Mouse (Mus musculus) fibroblast of lung, adult 2 months (primary cell): Measurements from ENCODE around the gene Tppp2.

Experiments
- DNase-seq: peaks from one replicate; pipeline ENCODE4 v3.0.0-alpha.2; 2011; ENCODE audit warnings: low read depth

Gene Tppp2

GRCm38 (mm10) chr14:51918125-51918524, at the start of gene Tppp2:
Gene Tppp2 (plus strand): TSS chr14:51918425.
- no peak for DNase-seq

DNA sequence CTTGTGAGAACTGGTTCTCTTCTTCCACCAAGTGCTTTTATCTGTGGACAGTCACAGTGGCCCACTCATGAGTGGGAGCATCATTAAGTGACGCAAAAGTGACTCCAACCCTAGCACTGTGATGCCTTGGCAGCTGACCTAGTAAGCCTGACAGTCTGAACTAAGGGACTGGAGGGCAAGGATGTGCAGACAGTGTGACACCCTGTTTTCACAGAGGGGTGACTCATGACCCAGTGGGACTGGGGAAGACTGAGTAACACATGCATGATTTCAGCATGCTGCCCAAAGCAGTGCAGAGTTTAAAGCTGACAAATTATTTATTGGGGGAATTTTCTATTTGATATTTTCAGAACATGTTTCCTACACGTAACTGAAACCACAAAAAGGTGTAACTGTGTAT, 47.5 kb upstream of the Tppp2 start:
- DNase-seq, result peak; percentile 13

GRCm38 (mm10) chr14:51871741-51872140, 46.5 kb upstream of the Tppp2 start:
- DNase-seq, result no peak

GRCm38 (mm10) chr14:51877517-51877916, 40.7 kb upstream of the Tppp2 start:
- DNase-seq, result no peak

- DNase-seq, result peak; percentile 62
Measured at GRCm38 (mm10) chr14:51883527-51884030, 34.6 kb upstream of the Tppp2 start.

- no peak for DNase-seq
Measured at GRCm38 (mm10) chr14:51884031-51884544, 34.1 kb upstream of the Tppp2 start.

- peak; percentile 96 for DNase-seq
Measured at GRCm38 (mm10) chr14:51884598-51885331, 33.5 kb upstream of the Tppp2 start, which contains the start of gene Mettl17. Gene Mettl17 (plus strand): TSS chr14:51884842.

DNA sequence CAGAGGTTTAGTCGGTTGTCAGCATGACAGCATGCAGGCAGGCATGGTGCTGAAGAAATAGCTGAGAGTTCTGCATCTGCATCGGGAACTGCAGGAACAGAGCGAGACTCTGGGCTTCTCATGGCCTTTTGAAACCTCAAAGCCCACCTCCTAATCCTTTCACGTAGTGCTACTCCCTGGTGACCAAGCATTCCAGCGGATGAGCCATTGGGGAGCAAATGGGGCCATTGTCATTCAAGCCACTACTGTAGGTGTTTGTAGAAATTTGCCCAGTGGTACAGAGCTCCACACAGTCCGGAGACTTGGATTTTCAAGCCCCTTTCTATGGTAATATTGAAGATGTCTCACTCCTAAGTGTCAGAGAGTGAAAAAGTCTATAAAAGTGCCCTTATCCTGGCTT, 32.2 kb upstream of the Tppp2 start:
- no peak for DNase-seq

GRCm38 (mm10) chr14:51889833-51890232, 28.4 kb upstream of the Tppp2 start:
- no peak for DNase-seq

DNA sequence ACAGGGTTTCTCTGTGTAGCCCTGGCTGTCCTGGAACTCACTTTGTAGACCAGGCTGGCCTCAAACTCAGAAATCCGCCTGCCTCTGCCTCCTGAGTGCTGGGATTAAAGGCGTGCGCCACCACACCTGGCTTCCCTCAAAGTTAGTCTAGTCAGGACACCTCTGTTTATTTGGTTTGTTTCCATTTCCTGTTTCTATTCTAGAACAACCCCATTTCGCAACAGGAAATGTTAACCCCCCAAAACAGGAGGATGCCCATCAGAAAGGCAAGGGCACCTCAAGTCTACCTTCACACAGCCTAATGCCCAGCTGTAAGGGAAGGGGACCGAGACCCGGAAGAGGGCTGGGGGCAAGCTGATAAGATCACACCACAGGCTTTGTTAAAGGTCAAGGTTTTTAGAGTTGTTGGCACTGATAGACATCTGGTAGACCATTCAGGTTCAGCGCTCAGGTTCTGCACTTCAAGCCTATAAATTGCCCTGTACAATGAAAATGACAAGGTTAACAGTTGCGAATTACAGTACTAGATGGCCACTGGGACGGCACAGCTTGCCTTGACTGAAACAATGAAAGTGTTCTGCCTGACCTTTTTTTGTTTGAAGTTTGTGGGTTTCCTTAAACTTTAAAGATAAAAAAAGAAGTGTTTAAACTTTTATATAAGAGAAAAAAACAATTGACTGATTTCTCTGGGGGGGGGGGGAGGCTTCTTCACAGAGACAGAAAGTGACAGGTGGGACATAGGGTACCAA, 25.9 kb upstream of the Tppp2 start, which contains the start of gene Slc39a2:
TSS of gene Slc39a2 (plus strand) at position 699 of the 749 bp plus-strand sequence.
- DNase-seq, result no peak

GRCm38 (mm10) chr14:51893094-51893794, 25.0 kb upstream of the Tppp2 start:
- DNase-seq, result no peak

- DNase-seq, result no peak
Measured at GRCm38 (mm10) chr14:51893809-51894208, 24.4 kb upstream of the Tppp2 start.

GRCm38 (mm10) chr14:51895071-51895470, 23.2 kb upstream of the Tppp2 start:
- DNase-seq, result no peak

GRCm38 (mm10) chr14:51896019-51896418, 22.2 kb upstream of the Tppp2 start:
- no peak for DNase-seq

- no peak for DNase-seq
Measured at GRCm38 (mm10) chr14:51896539-51897170, 21.6 kb upstream of the Tppp2 start.

- DNase-seq, result no peak
Measured at GRCm38 (mm10) chr14:51899351-51899750, 18.9 kb upstream of the Tppp2 start.

- DNase-seq, result no peak
Measured at GRCm38 (mm10) chr14:51902806-51903710, 15.2 kb upstream of the Tppp2 start.

DNA sequence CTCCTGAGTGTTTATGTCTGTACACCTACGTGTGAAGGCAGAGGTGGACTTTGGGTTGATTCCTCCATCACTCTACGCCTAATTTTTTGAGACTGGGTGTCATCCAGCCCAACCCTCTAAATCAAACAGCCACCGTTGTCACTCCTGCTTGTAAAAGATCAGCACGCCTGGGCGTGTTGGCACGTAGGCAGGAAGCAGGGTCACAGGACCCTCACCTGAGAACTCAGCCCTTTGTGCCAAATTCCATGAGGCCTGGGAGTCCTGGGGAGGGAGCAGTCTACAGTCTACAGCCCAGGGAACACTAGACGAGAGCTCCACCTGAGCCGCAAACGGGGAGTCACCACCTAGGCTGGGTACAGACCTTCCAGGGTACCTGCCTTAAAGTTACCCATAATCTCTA, 14.4 kb upstream of the Tppp2 start:
- no peak for DNase-seq

GRCm38 (mm10) chr14:51904706-51905105, 13.5 kb upstream of the Tppp2 start:
- no peak for DNase-seq

GRCm38 (mm10) chr14:51906102-51906501, 12.1 kb upstream of the Tppp2 start:
- DNase-seq, result no peak

GRCm38 (mm10) chr14:51911301-51911700, 6.9 kb upstream of the Tppp2 start:
- DNase-seq, result no peak
